Mouse (Mus musculus): Measurements from ENCODE around the gene Tmem232.
"Not testable (repeated sequence)": the region's sequence is repeated elsewhere in the genome, so short reads cannot be mapped to it uniquely, and the experiment has no call there.

- TF ChIP-seq CTCF (IDR thresholded peaks at IDR 0.05; ENCODE audit: low read depth, low read length); POLR2A (IDR thresholded peaks at IDR 0.05; ENCODE audit: borderline replicate concordance, low read depth, low read length): not testable (repeated sequence)
Observed at GRCm38 (mm10) chr17:65546221-65546620, 5.6 kb upstream of the Tmem232 start.

All from bone marrow macrophage, adult 2 months (primary cell).